Mouse (Mus musculus) embryonic fibroblast, embryonic 13.5 days (primary cell): ENCODE measurements around the gene Narfl.

ENCODE experiments used
- CTCF ChIP-seq: IDR thresholded peaks from 2 replicates; pipeline ENCODE4 v1.5.1; 2011; ENCODE audit warnings: mild to moderate bottlenecking, control low read depth, low read length, moderate library complexity, borderline replicate concordance; ENCODE audit not compliant: insufficient read depth
- POLR2A ChIP-seq: IDR thresholded peaks from 2 replicates; pipeline ENCODE4 v1.6.1; 2011; ENCODE audit warnings: low read depth, mild to moderate bottlenecking, control low read depth, low read length, moderate library complexity

- no peak for TF ChIP-seq POLR2A
- no peak for TF ChIP-seq CTCF
Observed at GRCm38 (mm10) chr17:25756378-25757242, 17.0 kb upstream of the Narfl start.
